Mouse (Mus musculus) lung, postnatal 25 days (tissue): Measurements from ENCODE around the gene Dnajb4.
A peak's percentile ranks its signal among the peaks of the same experiment; 100 is the strongest.
"Not testable (repeated sequence)": the region's sequence is repeated elsewhere in the genome, so short reads cannot be mapped to it uniquely, and the experiment has no call there.

Source experiments
- DNase-seq: peaks from one replicate; pipeline ENCODE4 v3.0.0; 2022; ENCODE audit warnings: low spot score

Gene Dnajb4

DNA sequence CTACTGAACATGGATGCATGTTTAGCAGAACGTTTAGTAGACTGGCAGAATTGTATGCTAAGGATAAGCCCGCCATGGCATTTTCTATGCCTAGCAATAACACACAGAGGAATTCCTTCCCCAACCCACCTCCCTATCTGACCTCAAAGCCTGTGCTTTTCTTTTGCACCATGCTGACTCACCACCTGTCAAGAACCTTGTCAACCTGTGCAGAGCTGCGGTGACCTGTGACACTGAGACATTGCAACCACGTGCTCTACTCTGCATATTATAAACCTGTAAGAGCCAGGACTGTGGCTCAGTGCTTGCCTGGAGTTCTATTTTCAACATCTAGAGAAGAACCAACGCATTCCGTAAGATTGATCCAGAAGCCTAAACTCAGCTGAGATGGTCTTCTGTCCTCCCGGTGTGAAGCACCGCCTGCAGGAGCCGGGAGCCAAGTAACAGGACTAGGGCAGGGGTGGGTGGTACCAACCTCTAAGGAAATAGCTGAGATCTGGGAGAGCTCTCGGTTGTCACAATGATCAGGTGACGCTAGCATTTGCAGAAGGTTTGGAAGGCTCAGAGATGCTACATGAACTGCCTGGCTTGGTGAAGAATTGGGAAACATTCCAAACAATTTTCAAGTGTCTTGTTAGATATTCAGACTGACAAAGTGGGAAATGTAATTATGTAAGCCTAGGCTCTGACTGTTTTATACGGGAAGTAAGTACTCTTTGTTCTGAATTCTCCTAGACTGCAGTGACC lies 62.8 kb downstream of the Dnajb4 start:
- no peak for DNase-seq

GRCm38 (mm10) chr3:152145186-152145585 lies 64.9 kb downstream of the Dnajb4 start:
- DNase-seq, result peak; percentile 67

DNA sequence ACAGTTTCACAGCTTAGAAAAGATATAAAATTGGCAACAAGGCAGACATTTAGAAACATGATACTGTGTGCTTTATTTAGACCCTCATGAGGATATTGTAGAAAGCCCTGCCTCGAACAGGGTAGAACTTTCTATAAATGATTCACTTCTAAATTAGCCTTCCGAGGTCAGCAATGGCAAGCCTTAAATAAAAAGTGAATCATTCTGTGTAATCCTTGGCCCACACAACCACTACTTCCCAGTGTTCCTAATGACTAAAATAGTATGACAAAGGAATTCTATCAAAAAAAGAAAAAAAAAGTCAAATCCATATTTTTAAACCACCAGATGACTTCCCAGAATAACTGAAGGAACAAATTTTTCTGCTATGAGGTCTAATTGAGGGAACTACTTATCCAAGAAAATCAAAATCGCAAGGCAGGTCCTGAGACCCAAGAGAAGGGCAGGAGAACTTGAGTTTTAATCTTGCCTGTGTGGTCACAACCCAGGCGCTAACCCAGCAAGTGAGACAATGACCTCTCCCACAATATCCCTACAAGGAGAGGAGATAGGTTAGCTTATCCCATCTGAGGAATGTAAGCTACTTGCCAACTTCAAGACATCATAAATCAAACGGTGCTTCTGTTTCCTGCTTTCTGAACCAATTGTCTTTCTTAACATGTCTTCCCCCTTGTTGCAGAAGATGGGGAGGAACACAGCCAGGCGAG lies 67.0 kb downstream of the Dnajb4 start:
- DNase-seq, result peak; percentile 42

DNA sequence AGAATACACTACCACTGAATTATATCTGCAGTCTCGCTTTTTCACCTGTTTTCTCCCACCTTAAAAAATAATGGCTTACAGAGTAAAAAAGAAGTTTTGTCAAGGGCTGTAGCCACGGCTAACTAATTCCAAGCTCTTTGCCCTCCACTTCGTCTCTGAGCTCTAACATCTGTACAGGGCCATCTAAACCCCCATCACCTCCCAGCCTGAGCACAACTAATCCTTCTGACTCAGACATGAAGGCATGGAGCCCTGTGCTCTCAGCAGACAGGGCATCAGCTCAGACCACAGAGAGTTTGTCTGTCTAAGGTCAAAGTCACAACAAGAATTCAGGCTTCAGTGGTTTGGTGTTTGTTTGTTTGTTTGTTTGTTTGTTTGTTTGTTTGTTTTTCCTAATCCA lies 68.0 kb downstream of the Dnajb4 start:
- DNase-seq, result no peak

DNA sequence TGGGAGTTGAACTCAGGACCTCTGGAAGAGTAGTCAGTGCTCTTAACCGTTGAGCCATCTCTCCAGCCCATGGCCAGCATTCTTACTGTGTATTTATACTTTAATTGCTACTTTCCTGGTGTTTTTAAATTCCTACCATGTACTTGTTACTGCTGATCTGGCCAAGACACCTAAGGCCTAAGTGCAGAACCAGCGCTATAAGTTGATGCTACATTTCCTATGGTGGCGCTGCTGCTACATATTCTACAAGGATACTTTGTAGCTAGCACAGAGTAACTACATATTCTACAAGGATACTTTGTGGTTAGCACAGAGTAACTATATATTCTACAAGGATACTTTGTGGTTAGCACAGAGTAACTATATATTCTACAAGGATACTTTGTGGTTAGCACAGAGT lies 70.8 kb downstream of the Dnajb4 start:
- not testable (repeated sequence) for DNase-seq

DNA sequence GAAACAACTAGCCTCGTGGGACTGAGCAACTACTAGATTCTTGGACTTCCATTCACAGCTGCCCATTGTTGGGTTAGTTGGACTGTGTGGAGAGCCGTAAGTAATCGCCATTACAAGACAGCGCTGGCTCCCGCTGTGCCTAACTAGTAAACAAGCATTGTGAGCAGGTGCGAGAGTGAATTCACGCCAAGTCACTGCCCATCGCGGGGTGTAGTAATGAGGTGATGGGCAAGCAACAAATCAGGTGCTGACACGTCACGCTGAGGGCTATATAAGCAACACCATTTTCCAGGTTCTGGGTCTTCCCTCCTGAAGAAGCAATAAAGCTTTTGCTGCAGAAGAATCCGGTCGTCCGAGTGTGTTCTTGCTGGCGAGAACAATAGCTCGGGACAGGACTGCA lies 74.0 kb downstream of the Dnajb4 start:
- not testable (repeated sequence) for DNase-seq

DNA sequence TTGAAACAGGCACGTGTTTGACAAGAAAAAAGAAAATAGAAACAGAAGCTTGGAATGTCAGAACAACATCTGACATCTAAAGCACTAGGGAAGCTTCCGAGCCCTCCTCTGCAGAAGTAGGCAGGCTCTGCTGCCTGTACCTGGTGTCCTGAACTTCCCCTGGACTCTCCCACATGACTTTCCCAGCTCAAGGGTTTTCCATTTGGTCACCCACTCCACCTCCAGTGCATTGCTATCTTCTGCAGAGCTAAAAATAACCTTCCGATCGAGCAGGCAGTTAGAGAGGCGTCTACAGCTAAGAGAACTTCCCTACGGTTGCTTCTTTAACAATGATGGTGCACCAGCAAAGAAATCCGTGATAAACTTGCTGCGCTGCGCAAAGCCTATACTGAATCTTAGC lies 76.5 kb downstream of the Dnajb4 start:
- DNase-seq, result peak; percentile 69

DNA sequence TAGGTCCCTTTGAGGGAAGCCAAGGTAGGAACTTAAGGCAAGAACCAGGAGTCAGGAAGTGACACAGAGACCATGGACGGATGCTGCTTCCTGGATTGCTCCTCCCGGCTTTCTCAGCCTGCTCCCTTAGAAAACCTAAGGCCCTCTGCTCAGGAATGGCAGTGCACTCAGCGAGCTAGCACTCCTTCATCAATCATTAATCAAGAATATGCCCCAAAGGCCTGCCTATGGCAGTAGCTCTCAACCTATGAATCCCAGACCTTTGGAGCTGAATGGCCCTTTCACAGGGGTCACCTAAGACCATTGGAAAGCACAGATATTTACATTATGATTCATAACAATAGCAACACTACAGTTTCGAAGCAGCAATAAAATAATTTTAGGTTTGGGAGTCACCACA lies 79.1 kb downstream of the Dnajb4 start:
- no peak for DNase-seq

GRCm38 (mm10) chr3:152129426-152129825 lies 80.7 kb downstream of the Dnajb4 start:
- DNase-seq, result not testable (repeated sequence)

- DNase-seq, result no peak
Measured at GRCm38 (mm10) chr3:152128631-152129030, 81.5 kb downstream of the Dnajb4 start.
